Mouse (Mus musculus) thymus, adult 2 months (tissue): ENCODE measurements around the gene Tmem210.

ENCODE experiments used
- CTCF ChIP-seq: fragments of 200-500 bp; IDR thresholded peaks from 2 replicates; pipeline ENCODE4 v1.5.1; 2012; ENCODE audit warnings: mild to moderate bottlenecking, control low read depth, low read length, moderate library complexity, borderline replicate concordance; ENCODE audit not compliant: control insufficient read depth, poor library complexity, insufficient read depth; ENCODE audit errors: extremely low read depth
- POLR2A ChIP-seq: fragments of 200-500 bp; IDR thresholded peaks from 2 replicates; pipeline ENCODE4 v1.6.1; 2012; ENCODE audit warnings: mild to moderate bottlenecking, low read length, control low read depth, moderate library complexity; ENCODE audit not compliant: control insufficient read depth, poor library complexity, insufficient read depth; ENCODE audit errors: extremely low read depth

GRCm38 (mm10) chr2:25310180-25310579 is 22.2 kb downstream of the Tmem210 start:
- TF ChIP-seq CTCF = no peak
- TF ChIP-seq POLR2A = no peak
